Mouse (Mus musculus): Measurements from ENCODE around the gene Rbfox3.
A peak's percentile ranks its signal among the peaks of the same experiment; 100 is the strongest.

Rbfox3 gene

DNA sequence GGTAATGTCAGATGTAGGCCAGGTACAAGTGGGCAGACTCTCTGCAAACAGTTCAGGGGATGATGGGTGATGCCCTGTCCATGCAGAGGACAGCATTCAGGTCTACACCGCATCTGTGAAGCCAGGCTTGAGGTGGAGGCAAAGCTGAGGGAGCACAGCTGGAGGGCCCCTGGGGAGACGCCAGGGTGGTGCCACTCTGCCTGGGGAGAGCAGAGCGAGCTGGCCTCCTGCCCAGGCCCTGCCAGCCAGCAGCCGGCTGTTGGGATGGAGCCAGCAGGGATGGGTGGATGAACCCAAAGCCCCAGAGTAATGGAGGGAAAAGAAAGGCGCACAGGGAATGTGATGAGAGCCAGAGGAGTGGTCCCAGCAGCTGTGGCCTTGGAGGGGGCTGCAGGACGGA is 399.5 kb downstream of the Rbfox3 start:
- no peak for DNase-seq (ENCODE audit: low read depth, low spot score)

DNA sequence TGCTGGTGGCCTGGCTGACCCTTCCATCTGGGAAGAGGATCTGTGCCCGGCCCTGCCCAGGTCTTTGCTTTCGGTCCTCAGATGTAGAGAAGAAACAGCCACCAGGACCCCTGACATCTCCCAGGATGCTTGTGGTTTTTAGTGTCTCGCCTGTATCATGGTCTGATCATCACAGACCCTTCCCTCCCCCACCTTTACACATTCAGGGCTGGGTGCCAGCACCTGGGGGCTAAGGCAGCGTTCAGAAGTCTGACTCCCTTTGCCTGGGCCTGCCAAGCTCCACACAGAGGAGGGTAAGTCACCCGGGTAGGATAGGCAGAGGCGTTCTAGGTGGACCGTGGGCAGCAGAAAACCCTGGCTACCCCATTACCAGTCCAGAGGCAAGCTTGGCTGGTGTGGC is 403.1 kb downstream of the Rbfox3 start:
- DNase-seq (ENCODE audit: low read depth, low spot score) = no peak

DNA sequence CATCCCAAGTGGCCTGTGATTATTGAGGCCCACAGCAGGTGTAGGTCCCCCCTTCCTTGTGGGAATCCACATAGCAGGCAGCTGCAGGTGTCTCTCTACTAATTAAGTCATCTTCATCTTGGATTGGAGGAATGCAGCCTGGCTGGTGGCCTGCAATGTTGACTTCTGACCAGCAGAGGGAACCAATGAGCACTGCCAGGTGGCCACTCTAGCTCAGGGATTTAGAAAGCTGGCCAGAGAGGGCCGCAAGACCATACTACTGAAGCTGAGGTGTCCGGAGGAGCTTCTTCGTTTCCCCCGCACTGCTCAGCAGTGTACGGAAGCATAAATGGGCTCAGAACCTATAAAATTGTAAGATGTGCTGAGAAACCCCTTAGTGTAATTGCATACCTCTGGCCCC is 403.5 kb downstream of the Rbfox3 start:
- peak; percentile 51 for DNase-seq (ENCODE audit: low read depth, low spot score)

DNA sequence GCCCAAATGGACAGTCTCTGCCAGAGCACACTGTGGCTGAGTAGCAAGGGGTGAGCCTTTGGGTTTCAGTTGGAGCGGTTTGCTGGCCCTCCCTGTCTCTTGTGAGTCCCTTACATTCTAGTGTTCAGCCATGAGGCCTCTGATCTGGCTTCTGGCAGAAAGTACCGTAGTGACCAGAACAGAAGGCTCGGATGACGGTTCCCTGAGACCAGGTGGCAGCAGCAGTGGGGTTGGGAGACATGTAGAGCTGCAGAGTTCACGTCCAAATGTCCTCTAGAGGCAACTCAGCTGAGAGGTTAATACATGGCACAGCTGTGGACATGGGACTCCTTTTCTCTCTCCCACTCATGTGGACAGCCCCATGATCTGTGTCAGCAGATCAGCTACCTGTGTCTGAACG is 404.3 kb downstream of the Rbfox3 start:
- DNase-seq (ENCODE audit: low read depth, low spot score) = no peak

DNA sequence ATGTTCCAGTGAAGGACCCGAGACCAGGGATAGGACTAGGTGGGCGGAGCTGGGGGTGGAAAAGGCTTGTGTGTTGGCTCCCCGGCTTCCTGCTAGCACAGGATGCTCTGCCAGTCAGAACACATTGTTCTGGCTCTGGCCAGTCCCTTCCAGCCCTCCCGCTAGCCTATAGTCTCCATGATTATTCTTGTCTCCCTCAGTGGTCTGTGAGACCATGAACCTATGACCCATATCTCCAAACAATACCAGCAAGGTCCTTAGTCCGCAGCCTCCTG is 407.3 kb downstream of the Rbfox3 start:
- DNase-seq (ENCODE audit: low read depth, low spot score) = no peak

DNA sequence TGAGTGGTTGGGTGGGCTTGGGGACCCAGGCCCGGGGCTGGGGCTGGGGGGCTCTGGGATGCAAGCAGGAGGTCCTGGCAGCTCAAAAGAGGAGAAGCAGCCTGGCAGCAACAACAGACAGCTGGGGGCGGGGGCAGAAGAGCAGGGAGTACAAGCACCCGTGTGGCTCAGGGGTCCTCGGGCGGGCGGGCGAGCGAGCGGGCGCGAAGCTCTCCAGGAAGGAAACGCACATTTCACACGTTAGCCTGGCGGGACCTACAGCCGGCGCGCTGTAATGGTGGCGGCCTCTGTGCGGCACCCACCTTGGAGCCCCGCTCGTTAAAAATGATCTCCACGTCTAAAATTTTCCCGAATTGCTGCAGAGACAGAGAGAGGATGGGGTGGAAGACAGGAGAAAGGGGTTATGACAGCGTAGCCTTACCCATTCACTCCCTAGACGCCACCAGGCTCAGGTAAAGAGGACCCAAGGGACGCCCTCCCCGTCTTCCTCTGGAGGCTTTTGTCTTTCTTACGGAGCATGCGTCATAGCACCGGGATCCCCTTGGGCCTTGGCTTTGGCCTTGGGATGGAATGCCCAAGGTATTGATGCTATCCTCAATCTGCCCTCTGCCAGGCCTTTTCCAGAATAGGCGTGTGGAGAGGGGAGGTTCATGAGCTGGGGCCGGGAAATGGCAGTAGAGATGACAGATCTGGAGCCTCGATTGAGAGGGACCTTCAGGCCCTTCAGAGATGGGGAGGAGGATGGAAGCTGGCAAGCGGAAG is 407.8 kb downstream of the Rbfox3 start:
- no peak for DNase-seq (ENCODE audit: low read depth, low spot score)

DNA sequence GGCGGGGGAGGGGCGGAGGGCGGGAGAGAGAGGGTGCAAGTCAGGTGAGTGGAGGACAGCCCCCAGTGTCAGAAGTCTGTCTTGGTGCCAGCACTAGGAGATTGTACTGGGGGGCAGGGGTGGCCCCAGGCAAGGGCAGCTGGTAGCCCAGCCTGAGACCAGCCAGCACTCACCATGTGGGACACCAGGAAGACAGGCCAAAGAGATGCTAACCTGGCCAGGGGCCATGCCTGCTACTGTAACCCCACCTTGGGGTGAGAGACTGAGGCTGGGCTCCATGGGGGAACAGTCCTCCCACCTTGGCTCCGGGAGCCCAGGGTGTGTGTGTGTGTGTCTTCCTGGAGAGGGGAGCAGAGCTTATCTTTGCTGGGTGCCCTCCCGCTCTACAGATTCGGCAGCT is 408.4 kb downstream of the Rbfox3 start:
- no peak for DNase-seq (ENCODE audit: low read depth, low spot score)

DNA sequence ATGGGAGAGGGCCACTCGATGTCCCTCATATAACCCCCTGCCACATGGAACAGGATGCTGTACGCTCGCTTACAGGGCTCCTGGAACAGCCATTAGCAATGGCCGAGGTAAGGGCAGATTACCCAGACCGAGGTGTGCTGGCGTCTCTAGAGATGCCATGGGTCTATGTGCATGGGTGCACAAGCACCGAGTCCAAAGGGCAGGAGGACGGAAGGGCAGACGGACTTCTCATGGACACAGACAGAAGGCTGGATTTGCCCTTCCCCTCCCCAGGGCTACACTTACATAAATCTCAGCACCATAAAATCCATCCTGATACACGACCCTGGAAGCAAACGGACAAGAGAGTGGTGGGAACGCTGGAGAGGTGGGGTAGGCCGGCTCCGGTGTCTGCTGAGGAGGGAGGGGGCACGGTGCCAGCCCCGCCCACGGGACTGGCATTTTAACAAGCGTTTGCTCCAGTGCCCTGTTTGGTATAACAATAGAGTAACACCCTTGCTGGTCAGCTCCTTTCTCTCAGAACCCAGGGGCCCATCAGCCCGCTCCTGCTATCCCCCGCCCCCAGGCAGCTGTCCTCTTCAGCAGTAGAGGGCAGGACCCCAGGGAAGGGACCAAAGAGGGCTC is 415.2 kb downstream of the Rbfox3 start:
- DNase-seq (ENCODE audit: low read depth, low spot score) = no peak

DNA sequence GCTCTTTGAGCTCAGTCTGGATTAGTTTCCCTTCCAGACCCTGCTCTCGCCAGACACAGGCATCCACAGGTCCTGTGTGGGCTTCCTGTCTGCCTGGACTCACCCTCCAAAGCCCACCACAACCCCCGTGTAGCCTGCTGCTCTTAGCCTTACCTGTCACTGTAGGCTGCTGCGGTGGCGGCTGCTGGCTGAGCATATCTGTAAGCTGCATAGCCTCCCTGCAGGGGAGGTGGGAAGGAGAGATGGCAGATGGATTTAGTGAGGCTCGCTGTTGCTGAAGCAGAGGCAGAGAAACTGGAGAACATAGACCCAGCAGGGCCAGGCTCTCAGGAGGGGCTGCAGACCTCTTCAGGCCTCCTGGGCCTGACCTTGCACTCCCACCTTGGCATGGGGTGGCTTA is 416.3 kb downstream of the Rbfox3 start:
- DNase-seq (ENCODE audit: low read depth, low spot score) = no peak

DNA sequence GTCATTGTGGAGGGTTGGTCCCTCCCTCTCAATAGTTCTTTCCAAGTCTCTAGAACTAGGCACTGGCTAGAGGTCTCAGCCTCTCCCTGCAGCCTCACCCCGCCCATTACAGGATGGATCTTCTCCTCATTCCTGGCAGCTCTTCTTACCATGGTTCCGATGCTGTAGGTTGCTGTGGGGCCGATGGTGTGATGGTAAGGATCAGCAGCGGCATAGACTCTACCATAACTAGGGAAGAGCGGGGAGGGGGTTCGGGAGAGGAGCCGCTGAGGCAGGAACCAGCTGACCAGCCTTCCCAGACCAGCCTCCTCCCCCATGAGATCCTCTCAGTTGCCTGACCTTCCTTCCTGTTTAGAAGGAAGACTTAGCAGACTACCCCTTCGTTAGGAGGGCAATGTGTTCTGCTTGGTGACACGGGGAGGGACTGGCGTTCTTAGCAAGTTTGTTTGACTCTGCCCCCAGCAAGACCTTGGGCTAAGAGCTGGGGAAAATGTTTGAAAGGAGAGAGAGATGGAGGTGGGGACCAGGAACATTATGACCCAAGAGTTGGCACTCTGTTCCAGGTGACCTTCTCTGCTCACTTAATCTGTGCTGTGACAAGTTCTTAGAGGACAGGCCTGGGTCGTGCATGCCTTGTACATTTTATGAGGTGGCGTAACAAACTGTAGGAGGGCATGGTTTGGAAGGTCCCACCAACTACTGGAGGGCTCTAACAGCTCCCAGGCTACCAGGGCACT is 417.2 kb downstream of the Rbfox3 start:
- DNase-seq (ENCODE audit: low read depth, low spot score) = no peak

DNA sequence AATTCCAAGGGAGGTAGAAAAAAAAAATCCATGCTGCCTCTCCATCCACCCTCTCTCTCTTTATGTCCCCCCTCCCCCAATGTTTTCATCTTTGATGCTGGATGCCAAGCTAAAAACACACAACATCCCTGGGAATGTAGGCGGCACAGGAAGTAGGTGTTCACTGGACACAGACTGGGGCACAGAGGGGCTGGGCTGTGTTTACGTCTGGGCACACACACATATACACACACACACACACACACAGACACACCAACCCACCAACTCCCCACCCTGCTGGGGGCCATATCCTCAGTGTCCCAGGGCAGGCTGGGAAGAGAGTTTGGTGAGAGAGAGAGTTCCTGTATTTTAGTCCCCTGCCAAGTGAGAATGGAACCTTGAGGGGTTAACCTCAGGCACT is 417.9 kb downstream of the Rbfox3 start:
- no peak for DNase-seq (ENCODE audit: low read depth, low spot score)

DNA sequence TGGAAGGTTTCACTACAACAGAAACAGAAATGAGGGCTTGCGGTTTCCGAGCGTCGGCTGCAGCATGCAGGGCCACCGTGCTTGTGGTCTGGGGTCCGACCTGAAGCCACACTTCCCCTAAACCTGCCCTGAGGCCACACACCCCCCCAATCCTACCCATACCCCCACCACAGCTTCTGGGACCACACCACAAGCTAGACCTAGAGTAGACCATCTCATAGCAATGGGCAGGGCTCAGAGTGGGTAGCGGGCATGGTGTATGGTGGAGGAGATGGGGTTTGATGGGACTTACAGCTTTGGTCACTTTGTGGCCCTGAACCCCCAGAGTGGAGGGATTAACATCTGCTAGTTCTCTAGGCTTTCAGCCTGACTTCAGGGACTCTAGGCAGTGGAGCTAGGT is 420.2 kb downstream of the Rbfox3 start:
- no peak for DNase-seq (ENCODE audit: low read depth, low spot score)

DNA sequence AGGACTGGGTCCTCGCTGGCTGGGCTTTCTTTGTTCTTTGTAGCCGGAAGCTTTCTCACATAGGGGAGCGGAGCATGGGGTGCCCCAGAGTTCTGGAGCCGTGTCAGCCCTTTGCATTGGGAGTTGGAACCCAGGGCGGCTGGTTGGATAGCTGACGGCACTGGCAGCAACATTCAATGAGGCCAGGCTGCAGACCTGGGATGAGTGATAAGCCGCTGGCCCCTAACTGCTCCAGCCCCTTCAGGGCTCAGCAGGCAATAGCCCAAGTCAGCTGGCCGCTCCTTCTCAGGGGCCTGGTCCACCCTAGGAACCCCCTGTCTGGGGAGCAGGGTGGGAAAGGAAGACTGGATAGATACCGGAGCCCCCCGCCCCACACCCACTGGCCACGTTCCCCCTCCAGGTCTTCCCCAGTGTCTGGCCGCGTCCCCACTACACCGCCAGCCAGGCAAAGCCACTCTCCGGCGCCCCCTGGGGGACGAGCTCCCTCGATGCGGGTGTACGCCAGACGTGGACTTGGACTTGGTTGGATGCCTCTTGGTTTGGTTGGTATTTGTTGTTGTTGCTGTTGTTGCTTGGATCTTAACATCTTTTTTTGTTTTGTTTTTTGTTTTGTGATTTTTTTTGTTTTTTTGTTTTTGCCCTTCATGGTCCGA is 420.7 kb downstream of the Rbfox3 start:
- DNase-seq (ENCODE audit: low read depth, low spot score) = peak; percentile 43

DNA sequence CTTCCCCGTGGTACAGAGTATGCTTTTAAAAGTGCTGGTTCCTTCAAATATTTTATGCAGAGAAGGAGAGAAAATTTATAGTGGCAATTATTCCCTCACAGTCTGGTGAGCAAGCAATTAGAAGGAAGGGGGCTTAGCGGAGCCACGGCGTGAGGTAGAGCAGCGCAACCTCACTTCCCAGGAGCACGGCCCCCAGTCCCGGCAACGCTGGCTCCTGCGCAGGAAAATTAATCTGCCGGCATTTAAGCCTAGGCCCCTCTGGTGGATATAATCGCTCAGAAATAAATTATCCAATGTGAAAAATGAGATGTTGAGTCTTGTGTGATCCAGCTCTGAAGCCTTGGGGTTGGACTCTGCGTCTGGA is 422.5 kb downstream of the Rbfox3 start:
- no peak for DNase-seq (ENCODE audit: low read depth, low spot score)

DNA sequence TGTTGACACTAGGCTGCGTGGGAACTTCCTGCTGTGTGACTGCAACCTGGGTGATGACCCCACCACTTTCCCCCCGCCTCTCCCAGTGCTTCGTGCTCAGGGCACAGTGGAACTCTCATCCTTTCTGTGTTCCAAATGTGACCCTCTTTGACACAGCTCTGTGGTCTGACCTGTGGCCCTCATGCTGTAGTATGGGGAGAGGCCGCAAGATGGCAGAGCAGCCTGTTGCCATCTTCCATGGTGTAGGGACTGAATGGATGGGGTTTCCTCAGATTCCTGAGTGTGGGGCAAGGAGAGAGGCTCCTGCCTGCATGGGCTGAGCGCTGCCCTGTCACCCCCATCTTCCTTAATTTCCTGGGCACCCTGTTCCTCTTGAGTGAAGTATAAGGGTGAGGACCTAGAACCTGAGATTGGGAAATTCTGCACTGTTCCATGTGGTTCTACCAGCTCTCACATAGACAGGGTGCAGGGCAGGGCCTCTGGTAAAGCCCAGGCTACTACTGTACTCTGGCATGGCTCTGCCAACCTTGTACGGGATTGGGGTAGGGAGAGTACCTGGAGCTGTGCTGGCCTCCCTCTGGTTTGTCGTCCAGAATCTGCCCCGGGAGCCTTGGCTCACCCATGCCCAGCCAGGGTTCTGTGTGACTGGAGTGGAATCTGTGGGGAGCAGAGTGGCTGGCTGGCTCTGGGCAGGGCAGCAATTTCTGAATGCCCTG is 423.0 kb downstream of the Rbfox3 start:
- DNase-seq (ENCODE audit: low read depth, low spot score) = no peak

DNA sequence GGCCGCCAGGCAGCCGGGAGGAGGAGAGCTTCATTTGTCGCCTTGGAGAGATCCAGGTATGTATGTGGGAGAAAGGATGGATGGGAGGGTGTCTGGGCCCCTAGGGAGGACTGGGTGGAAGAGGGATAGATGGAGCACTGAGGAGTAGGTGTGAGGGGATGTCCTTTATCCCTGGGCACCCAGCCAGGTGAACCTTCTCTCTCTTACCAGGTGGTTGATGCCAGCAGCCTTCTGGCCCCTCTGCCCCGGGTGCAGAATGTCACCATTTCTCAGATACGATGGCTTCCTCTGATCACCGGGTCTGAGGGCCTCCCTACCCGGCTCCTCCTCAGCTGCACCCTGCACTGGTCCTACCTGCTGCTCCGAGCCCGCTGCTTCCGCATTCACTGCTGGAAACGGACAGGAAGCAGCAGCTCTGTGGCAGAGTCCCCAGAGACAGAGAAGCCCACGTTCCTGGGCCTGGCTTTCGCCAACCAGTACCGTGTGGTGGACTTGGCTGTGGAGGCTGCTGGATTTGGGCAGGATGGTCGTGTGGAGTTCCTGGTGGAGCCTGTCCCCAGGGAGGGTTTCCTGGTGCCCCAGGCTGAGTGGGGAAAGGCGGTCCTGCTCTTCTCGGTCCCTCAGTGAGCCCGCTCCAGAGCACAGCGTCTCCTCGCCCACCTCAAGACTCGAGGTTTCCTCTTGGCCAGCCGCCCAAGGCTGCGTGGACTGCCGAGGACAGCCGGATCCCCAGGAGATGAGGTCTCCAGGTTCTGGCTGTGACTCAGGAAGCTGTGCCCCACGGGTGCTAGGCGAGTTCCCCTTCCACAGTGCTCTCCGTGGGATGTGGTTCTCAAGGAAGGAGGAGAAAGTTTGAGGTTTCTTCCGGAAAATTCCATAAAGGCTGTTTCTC is 424.3 kb downstream of the Rbfox3 start:
- DNase-seq (ENCODE audit: low read depth, low spot score) = no peak

DNA sequence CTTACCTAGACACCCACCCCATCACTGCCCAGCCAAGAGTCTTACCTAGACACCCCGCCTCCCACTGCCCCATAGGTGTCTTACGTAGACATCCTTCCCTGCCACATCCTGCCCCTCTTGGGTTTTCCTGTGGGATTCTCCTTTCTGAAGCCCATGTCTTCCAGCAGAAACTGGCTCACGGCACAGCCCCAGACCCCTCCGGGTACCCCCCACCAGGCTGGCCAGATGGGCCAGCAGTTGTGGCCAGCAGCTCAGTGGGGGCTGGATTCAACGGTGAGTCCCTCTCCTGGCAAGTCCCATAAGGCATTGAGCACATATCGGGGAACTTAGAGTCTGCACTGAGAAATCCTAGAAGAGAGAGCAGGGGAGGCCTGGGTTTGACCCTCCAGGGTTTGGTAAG is 425.1 kb downstream of the Rbfox3 start:
- no peak for DNase-seq (ENCODE audit: low read depth, low spot score)

DNA sequence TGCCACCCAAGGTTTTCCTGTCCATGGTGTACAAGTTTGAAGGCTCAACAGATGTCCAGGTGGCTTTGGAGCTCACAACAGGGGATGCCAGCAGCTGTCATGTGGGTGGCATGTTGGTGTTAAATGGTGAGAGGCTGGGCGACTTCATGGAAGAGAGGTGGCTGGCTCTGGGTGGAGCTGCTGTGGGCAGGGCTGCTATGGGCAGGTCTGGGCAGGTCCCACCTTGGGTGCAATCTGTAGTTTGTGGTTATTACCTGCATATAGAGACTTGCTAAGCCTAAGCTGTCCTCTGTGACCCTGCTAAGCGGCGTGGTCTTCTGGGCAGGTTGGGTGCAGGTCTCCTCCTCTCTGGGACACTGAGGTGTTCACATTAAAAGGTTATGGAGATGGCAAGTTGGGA is 425.6 kb downstream of the Rbfox3 start:
- DNase-seq (ENCODE audit: low read depth, low spot score) = no peak

DNA sequence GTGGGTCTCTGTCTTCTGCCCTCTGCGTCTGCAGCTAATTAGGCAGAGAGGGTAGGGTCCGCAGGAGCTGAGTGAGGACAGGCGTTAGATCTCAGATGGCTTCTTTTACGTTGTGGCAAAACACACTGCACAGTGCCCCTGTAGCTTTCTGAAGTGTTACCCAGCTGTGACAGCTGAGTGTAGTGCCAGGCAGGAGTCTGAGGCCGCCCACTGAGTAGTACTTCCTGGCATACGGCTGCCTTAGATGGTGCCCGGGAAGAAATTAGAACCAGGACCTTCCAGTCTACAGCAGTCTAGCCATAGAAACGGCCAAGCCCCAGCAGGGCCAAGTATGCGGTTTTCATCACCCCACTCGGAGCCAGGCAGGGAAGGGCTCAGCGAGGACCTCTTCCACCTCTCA is 426.1 kb downstream of the Rbfox3 start:
- DNase-seq (ENCODE audit: low read depth, low spot score) = no peak

DNA sequence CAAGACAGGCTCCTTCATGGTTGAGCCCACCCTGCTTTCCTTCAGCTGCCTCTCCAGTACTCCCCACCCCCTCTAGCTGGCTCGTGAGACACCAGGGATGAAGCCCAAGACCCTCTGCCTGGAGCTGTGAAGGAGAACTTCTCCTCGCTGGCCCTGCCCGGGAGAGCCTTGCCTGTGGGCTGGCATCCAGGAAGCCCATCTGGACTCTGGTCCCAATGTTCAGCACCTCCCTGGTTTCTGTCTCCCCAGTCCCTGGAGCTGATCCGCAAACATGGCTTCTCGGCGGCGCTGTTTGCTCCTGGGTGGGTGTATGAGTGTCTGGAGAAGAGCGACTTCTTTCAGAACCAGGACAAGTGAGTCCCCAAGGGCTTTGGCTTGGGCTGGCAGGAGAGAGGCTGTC is 427.2 kb downstream of the Rbfox3 start:
- no peak for DNase-seq (ENCODE audit: low read depth, low spot score)

DNA sequence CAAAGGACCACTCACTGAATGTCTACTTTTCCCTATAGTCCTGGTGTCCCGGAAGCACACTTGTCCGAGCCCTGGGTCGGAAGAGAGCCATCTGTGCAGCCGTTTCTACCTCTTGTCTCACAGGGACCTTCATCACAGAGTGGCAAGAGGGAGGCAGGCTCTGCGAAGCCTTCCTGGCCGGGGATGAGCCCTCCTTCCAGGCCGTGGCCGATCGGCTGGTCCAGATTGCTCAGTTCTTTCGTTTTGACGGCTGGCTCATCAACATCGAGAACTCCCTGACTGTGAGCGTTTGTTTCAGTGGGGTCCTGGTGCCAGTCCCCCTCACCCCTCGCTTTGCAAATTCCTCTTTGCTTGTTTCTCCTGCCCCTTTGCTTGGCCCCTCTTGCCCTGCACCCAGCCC is 429.6 kb downstream of the Rbfox3 start:
- no peak for DNase-seq (ENCODE audit: low read depth, low spot score)
